Mouse (Mus musculus): Measurements from ENCODE around the gene Gpc5. TPM values are rescaled to one million over a fixed set of nuclear protein-coding genes. Genes with fewer than 3 reads are reported as not detected.

Gene Gpc5
- polyA plus RNA-seq, 1 experiment from 2014 or later: 10.4 TPM

DNA sequence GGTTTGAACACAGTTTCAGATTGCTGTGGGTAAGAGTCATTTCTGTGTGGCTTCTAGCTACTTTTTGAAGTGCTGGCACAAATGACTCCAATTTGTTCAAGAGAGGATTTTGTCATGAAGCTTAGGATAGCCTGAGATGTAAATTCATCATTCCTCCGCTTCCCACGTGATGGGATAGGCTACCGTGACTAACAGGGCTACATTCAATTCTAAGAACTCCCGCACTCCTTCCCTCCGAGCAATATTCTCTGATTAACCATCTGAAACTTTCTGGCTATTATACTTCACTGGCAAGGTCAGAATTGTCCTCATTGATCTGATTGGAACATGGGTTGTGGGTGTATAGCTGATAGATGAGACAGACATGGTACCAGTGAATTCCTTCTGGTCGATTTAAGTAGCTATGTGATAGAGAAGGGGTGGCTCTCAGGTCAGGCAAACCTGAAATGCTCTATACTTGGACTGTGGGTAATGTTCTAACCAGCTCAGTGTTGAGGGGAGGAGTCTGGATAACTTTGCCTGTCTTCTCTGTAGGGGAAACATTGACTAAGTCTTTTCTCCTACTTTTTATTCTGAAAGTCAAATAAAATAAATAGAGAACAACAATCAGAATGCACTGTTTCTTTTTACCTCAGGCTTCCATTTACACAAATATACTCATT is 319.6 kb downstream of the Gpc5 start:
- Histone ChIP-seq H3K36me3 (ENCODE audit: control insufficient read depth, insufficient read depth, low read length) (no peaks in the 10 kb centered on the region), H3K9me3 (replicated peaks; ENCODE audit: control insufficient read depth, low read length, poor library complexity, severe bottlenecking) (no peaks in the 10 kb centered on the region), H3K27ac (ENCODE audit: low read length) (no peak overlapping the region), H3K27me3 (ENCODE audit: control insufficient read depth, insufficient read depth, low read depth, low read length) (no peaks in the 10 kb centered on the region), H3K4me3 (ENCODE audit: low read depth, low read length) (no peak overlapping the region), H3K4me1 (ENCODE audit: control insufficient read depth, insufficient read depth, low read length) (no peaks in the 10 kb centered on the region), H3K9ac (ENCODE audit: low read depth, low read length) (no peak overlapping the region), H3K4me2 (ENCODE audit: low read length) (no peak overlapping the region)
- 47% methylated on average over 6 of the region's 6 CpGs for WGBS
- no peak; the same call in 1 of the 2 replicates for ATAC-seq

DNA sequence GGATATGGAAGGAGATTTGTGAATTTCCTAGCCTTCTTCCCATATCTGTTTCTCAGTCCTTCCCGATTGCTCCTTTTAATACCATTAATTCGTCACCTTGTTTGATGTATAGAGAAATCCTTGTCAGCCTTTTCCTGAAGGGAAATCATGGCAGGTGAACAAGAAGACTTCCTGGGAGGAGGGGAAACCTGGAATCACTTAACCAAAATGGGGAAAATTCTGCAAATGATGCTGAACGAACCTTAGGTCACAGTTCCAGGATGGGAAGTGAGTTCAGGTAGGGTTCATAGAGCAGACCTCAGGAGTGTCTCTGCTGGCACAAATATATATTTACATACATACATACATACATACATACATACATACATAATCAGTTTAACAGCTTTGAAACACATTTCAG is 320.8 kb downstream of the Gpc5 start:
- Histone ChIP-seq H3K36me3 (ENCODE audit: control insufficient read depth, insufficient read depth, low read length) (no peaks in the 10 kb centered on the region), H3K27me3 (ENCODE audit: control insufficient read depth, insufficient read depth, low read depth, low read length) (no peaks in the 10 kb centered on the region), H3K27ac (ENCODE audit: low read length) (no peak overlapping the region), H3K4me3 (ENCODE audit: low read depth, low read length) (no peak overlapping the region), H3K4me1 (ENCODE audit: control insufficient read depth, insufficient read depth, low read length) (no peaks in the 10 kb centered on the region), H3K9ac (ENCODE audit: low read depth, low read length) (no peak overlapping the region), H3K9me3 (replicated peaks; ENCODE audit: control insufficient read depth, low read length, poor library complexity, severe bottlenecking) (no peaks in the 10 kb centered on the region), H3K4me2 (ENCODE audit: low read length) (no peak overlapping the region)
- ATAC-seq: no peak
- WGBS: 67% methylated on average over 3 of the region's 3 CpGs

DNA sequence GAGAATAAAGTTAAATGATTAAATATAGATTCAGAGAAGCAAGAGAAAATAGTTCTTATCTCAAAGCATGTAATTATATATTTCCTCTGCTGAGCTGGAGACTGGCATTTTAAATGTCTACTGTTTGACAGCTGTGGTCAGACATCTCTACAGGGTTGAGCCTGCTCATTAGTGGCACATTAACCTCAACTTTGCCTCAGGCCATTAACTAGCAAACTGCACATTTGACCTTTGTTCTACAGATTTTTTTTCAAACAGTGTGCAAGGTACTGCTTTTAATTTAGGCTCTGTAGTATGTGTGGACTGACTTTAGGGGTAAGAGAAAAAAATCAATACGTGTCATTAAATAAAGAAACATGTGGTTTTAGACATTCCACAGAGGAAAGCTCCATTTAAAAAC is 321.4 kb downstream of the Gpc5 start:
- Histone ChIP-seq H3K27ac (ENCODE audit: low read length) (no peak overlapping the region), H3K9ac (ENCODE audit: low read depth, low read length) (no peak overlapping the region), H3K4me1 (ENCODE audit: control insufficient read depth, insufficient read depth, low read length) (no peaks in the 10 kb centered on the region), H3K4me2 (ENCODE audit: low read length) (no peak overlapping the region), H3K27me3 (ENCODE audit: control insufficient read depth, insufficient read depth, low read depth, low read length) (no peaks in the 10 kb centered on the region), H3K4me3 (ENCODE audit: low read depth, low read length) (no peak overlapping the region), H3K9me3 (replicated peaks; ENCODE audit: control insufficient read depth, low read length, poor library complexity, severe bottlenecking) (no peaks in the 10 kb centered on the region), H3K36me3 (ENCODE audit: control insufficient read depth, insufficient read depth, low read length) (no peaks in the 10 kb centered on the region)
- no peak for ATAC-seq
- WGBS: 68% methylated on average over 1 of the region's 1 CpGs

GRCm38 (mm10) chr14:115414545-115414944 is 322.5 kb downstream of the Gpc5 start:
- Histone ChIP-seq H3K27ac (ENCODE audit: low read length) (no peak overlapping the region), H3K36me3 (ENCODE audit: control insufficient read depth, insufficient read depth, low read length) (no peaks in the 10 kb centered on the region), H3K4me1 (ENCODE audit: control insufficient read depth, insufficient read depth, low read length) (no peaks in the 10 kb centered on the region), H3K27me3 (ENCODE audit: control insufficient read depth, insufficient read depth, low read depth, low read length) (no peaks in the 10 kb centered on the region), H3K9me3 (replicated peaks; ENCODE audit: control insufficient read depth, low read length, poor library complexity, severe bottlenecking) (no peaks in the 10 kb centered on the region), H3K4me3 (ENCODE audit: low read depth, low read length) (no peak overlapping the region), H3K9ac (ENCODE audit: low read depth, low read length) (no peak overlapping the region), H3K4me2 (ENCODE audit: low read length) (no peak overlapping the region)
- WGBS: 55% methylated on average over 5 of the region's 5 CpGs
- no peak for ATAC-seq

DNA sequence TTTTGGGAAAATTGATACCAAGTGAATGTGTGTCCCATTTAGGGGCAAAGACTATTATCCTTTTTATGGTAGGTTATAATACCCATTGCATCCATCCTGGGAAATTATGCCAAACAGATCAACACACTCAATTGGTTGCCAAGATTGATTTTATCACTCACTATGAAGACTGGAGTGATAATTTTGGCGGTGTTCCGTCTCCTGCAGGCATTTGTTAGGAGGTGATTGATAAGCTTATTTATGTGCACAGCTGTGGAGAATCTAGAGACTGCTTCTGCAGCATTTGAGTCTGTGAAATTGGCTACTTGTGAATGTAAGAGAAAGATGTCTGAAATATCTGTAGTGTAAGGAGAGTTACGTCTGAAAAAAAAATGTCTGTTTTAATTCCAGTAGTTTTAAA is 340.0 kb downstream of the Gpc5 start:
- no peak for ATAC-seq
- Histone ChIP-seq H3K27ac (ENCODE audit: low read length) (no peak overlapping the region), H3K4me2 (ENCODE audit: low read length) (no peak overlapping the region), H3K36me3 (ENCODE audit: control insufficient read depth, insufficient read depth, low read length) (no peaks in the 10 kb centered on the region), H3K4me3 (ENCODE audit: low read depth, low read length) (no peak overlapping the region), H3K27me3 (ENCODE audit: control insufficient read depth, insufficient read depth, low read depth, low read length) (no peaks in the 10 kb centered on the region), H3K9me3 (replicated peaks; ENCODE audit: control insufficient read depth, low read length, poor library complexity, severe bottlenecking) (no peaks in the 10 kb centered on the region), H3K4me1 (ENCODE audit: control insufficient read depth, insufficient read depth, low read length) (no peaks in the 10 kb centered on the region), H3K9ac (ENCODE audit: low read depth, low read length) (no peak overlapping the region)
- WGBS: 57% methylated on average over 3 of the region's 3 CpGs

- no peak for ATAC-seq
- Histone ChIP-seq H3K9me3 (replicated peaks; ENCODE audit: control insufficient read depth, low read length, poor library complexity, severe bottlenecking) (no peaks in the 10 kb centered on the region), H3K27me3 (ENCODE audit: control insufficient read depth, insufficient read depth, low read depth, low read length) (no peaks in the 10 kb centered on the region), H3K4me2 (ENCODE audit: low read length) (no peak overlapping the region), H3K9ac (ENCODE audit: low read depth, low read length) (no peak overlapping the region), H3K36me3 (ENCODE audit: control insufficient read depth, insufficient read depth, low read length) (no peaks in the 10 kb centered on the region), H3K27ac (ENCODE audit: low read length) (no peak overlapping the region), H3K4me3 (ENCODE audit: low read depth, low read length) (no peak overlapping the region), H3K4me1 (ENCODE audit: control insufficient read depth, insufficient read depth, low read length) (no peaks in the 10 kb centered on the region)
- 70% methylated on average over 3 of the region's 3 CpGs for WGBS
These were observed 340.4 kb downstream of the Gpc5 start for GRCm38 (mm10) chr14:115432368-115432767.

DNA sequence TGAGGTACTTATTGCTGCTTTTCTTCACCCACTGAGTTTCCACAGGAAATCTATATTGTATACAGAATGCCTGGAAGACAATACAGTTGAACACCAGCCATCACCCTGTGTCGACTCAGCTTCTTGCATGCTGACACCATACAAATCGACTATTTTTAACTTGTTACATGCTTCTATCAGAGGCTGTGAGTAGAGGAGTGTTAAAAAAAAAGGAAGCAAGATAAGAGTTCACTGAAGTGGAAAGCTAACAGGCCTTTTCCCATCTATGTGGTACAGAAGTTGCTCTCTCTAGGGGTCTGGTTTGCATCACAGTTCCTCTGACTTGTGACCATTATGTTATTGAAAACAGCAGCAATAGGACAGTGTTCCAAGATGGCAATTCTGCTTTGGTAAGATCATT is 344.6 kb downstream of the Gpc5 start:
- Histone ChIP-seq H3K36me3 (ENCODE audit: control insufficient read depth, insufficient read depth, low read length) (no peaks in the 10 kb centered on the region), H3K4me2 (ENCODE audit: low read length) (no peak overlapping the region), H3K9me3 (replicated peaks; ENCODE audit: control insufficient read depth, low read length, poor library complexity, severe bottlenecking) (no peaks in the 10 kb centered on the region), H3K27ac (ENCODE audit: low read length) (no peak overlapping the region), H3K27me3 (ENCODE audit: control insufficient read depth, insufficient read depth, low read depth, low read length) (no peaks in the 10 kb centered on the region), H3K4me1 (ENCODE audit: control insufficient read depth, insufficient read depth, low read length) (no peaks in the 10 kb centered on the region), H3K4me3 (ENCODE audit: low read depth, low read length) (no peak overlapping the region), H3K9ac (ENCODE audit: low read depth, low read length) (no peak overlapping the region)
- 61% methylated on average over 2 of the region's 2 CpGs for WGBS
- no peak for ATAC-seq

- 0 out of 2 replicates have a peak, but pooled peaks have one; percentile 67 for ATAC-seq
- Histone ChIP-seq H3K27me3 (ENCODE audit: control insufficient read depth, insufficient read depth, low read depth, low read length) (no peaks in the 10 kb centered on the region), H3K9ac (ENCODE audit: low read depth, low read length) (no peak overlapping the region), H3K9me3 (replicated peaks; ENCODE audit: control insufficient read depth, low read length, poor library complexity, severe bottlenecking) (no peaks in the 10 kb centered on the region), H3K4me1 (ENCODE audit: control insufficient read depth, insufficient read depth, low read length) (no peaks in the 10 kb centered on the region), H3K4me2 (ENCODE audit: low read length) (no peak overlapping the region), H3K4me3 (ENCODE audit: low read depth, low read length) (no peak overlapping the region), H3K27ac (ENCODE audit: low read length) (no peak overlapping the region), H3K36me3 (ENCODE audit: control insufficient read depth, insufficient read depth, low read length) (no peaks in the 10 kb centered on the region)
- 68% methylated on average over 10 of the region's 10 CpGs for WGBS
These were observed 353.1 kb downstream of the Gpc5 start for GRCm38 (mm10) chr14:115444789-115445770.

DNA sequence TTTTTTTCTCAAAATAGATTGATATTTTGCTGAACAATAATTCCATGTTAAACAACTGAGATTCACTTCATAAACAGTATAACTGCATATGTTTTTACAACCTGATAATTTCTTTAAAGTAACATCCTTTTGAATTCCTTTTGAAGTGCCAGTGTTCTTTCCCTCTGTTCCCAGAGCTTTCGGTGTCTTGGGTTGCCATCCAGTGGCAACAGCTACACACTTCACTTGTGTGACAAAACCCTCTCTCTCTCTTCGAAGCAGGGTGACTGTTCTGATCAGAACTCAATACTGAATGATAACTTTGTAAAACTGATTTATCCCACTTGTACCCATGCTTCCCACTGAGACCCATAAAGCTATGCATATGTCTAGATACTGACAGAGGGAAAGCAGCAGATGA is 358.9 kb downstream of the Gpc5 start:
- H3K4me2 ChIP-seq (ENCODE audit: low read length): no peak overlapping the region
- H3K4me3 ChIP-seq (ENCODE audit: low read depth, low read length): no peak overlapping the region
- 0 out of 2 replicates have a peak, but pooled peaks have one; percentile 73 for ATAC-seq
- no peak overlapping the region for H3K9ac ChIP-seq (ENCODE audit: low read depth, low read length)
- no peaks in the 10 kb centered on the region for H3K4me1 ChIP-seq (ENCODE audit: control insufficient read depth, insufficient read depth, low read length)
- H3K27me3 ChIP-seq (ENCODE audit: control insufficient read depth, insufficient read depth, low read depth, low read length): no peaks in the 10 kb centered on the region
- no peaks in the 10 kb centered on the region for H3K36me3 ChIP-seq (ENCODE audit: control insufficient read depth, insufficient read depth, low read length)
- no peaks in the 10 kb centered on the region for H3K9me3 ChIP-seq (replicated peaks; ENCODE audit: control insufficient read depth, low read length, poor library complexity, severe bottlenecking)
- 59% methylated on average over 2 of the region's 2 CpGs for WGBS
- H3K27ac ChIP-seq (ENCODE audit: low read length): no peak overlapping the region
